Mouse (Mus musculus): ENCODE results near the gene Sbk1. TPM values are rescaled to one million over a fixed set of nuclear protein-coding genes. Genes with fewer than 3 reads are reported as not detected.
A peak's percentile ranks its signal among the peaks of the same experiment; 100 is the strongest.

Gene Sbk1
- polyA plus RNA-seq, 1 experiment from 2014 or later = 4.2 TPM

GRCm38 (mm10) chr7:126248088-126248487 lies 24.3 kb upstream of the Sbk1 start:
- 12% methylated on average over 6 of the region's 6 CpGs for WGBS (ENCODE audit: insufficient replicate concordance)
- no peaks in the 10 kb centered on the region for H3K9me3 ChIP-seq (replicated peaks)
- H3K9ac ChIP-seq = no peak overlapping the region
- peaks cover 43% of the 10 kb centered on the region for H3K27me3 ChIP-seq (replicated peaks)
- H3K36me3 ChIP-seq = no peaks in the 10 kb centered on the region
- H3K4me2 ChIP-seq = no peak overlapping the region
- no peak overlapping the region for H3K4me3 ChIP-seq
- no peak overlapping the region for H3K27ac ChIP-seq
- no peak for ATAC-seq
- 0 out of 2 replicates have a peak, but pooled peaks cover 5% of the 10 kb centered on the region for H3K4me1 ChIP-seq

DNA sequence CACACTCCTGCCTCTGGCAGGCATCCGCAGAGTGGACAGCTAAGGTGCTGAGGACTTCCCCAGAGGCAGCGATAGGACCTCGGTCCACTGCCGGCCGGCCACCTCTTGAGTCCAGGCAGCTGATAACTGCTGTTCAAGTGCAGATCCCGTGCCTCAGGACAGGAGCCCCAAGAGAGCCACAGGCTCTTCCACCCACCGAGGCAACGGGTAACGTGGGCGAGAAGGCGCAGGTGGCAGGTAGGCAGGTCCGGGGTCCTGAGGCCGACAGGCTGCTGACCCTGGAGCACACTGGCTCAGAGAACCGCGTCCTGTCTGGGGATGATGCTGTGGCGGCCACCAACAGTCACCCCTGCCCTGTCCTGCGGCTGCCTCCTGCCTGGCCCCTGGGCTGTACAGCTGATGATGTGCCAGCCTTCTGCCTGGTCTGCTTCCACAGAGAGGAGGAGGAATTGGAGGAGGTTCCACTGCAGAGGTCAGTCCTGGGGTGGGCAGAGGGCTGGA lies 23.7 kb upstream of the Sbk1 start:
- Histone ChIP-seq H3K4me3 (no peak overlapping the region), H3K4me1 (0 out of 2 replicates have a peak, but pooled peaks cover 5% of the 10 kb centered on the region), H3K27ac (no peak overlapping the region), H3K9ac (no peak overlapping the region), H3K36me3 (no peaks in the 10 kb centered on the region), H3K4me2 (no peak overlapping the region), H3K27me3 (replicated peaks) (peaks cover 43% of the 10 kb centered on the region), H3K9me3 (replicated peaks) (no peaks in the 10 kb centered on the region)
- WGBS (ENCODE audit: insufficient replicate concordance) = 49% methylated on average over 17 of the region's 17 CpGs
- ATAC-seq = no peak

GRCm38 (mm10) chr7:126249146-126249545 lies 23.3 kb upstream of the Sbk1 start:
- WGBS (ENCODE audit: insufficient replicate concordance) = 55% methylated on average over 5 of the region's 5 CpGs
- H3K4me2 ChIP-seq = no peak overlapping the region
- H3K9ac ChIP-seq = no peak overlapping the region
- no peak overlapping the region for H3K4me3 ChIP-seq
- ATAC-seq = no peak
- H3K4me1 ChIP-seq = 0 out of 2 replicates have a peak, but pooled peaks cover 5% of the 10 kb centered on the region
- H3K27me3 ChIP-seq (replicated peaks) = peaks cover 43% of the 10 kb centered on the region
- H3K36me3 ChIP-seq = no peaks in the 10 kb centered on the region
- no peaks in the 10 kb centered on the region for H3K9me3 ChIP-seq (replicated peaks)
- no peak overlapping the region for H3K27ac ChIP-seq

DNA sequence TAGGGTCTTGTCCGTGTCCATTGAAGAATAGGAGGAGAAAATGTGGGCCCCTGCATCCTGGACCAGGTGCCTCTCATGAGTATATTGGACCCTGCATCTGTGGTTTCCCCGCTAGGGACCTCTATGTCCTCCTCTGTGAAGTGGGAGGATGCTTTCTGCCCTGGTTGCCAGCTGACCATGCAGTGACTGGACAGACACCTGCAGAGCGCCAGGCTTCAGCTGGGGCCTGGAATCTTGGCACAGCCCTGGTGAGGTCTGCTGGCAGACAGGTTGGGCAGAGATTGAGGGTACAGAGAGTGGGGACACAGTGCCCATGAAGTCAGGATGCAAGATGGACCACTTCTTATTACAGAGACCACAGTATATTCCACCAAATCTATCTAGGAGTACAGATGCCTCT lies 22.4 kb upstream of the Sbk1 start:
- no peak for ATAC-seq

GRCm38 (mm10) chr7:126250481-126250880 lies 21.9 kb upstream of the Sbk1 start:
- H3K27ac ChIP-seq = no peak overlapping the region
- H3K4me3 ChIP-seq = no peak overlapping the region
- 0 out of 2 replicates have a peak, but pooled peaks cover 5% of the 10 kb centered on the region for H3K4me1 ChIP-seq
- no peaks in the 10 kb centered on the region for H3K36me3 ChIP-seq
- H3K9me3 ChIP-seq (replicated peaks) = no peaks in the 10 kb centered on the region
- 54% methylated on average over 7 of the region's 7 CpGs for WGBS (ENCODE audit: insufficient replicate concordance)
- H3K9ac ChIP-seq = no peak overlapping the region
- peaks cover 43% of the 10 kb centered on the region for H3K27me3 ChIP-seq (replicated peaks)
- no peak overlapping the region for H3K4me2 ChIP-seq
- ATAC-seq = no peak

More for the DNA sequence above, 22.4 kb upstream of the Sbk1 start:
- H3K27ac ChIP-seq = no peak overlapping the region
- no peaks in the 10 kb centered on the region for H3K36me3 ChIP-seq
- no peak overlapping the region for H3K4me2 ChIP-seq
- H3K27me3 ChIP-seq (replicated peaks) = peaks cover 43% of the 10 kb centered on the region
- H3K9ac ChIP-seq = no peak overlapping the region
- no peaks in the 10 kb centered on the region for H3K9me3 ChIP-seq (replicated peaks)
- H3K4me1 ChIP-seq = 0 out of 2 replicates have a peak, but pooled peaks cover 5% of the 10 kb centered on the region
- WGBS (ENCODE audit: insufficient replicate concordance) = 75% methylated on average over 3 of the region's 3 CpGs
- H3K4me3 ChIP-seq = no peak overlapping the region

DNA sequence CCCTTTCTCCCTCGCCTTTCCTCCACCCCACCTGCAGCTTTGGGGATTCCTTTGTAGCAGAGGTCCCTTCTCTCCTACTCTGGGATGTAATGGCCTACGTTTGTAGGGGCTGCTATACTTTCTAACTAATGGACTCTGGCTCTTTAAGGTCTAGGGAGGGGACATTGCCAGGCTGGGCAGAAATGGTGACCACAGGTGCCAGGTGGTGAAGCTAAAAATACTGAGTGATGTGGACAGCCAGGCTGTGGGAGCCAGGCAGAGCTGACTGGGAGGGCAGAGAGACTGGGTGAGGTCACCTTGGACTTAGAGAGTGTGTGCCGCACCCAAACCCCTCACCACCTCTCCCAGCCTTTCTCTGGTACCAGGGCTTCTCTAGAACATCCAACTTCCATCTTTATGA lies 20.7 kb upstream of the Sbk1 start:
- Histone ChIP-seq H3K27ac (no peak overlapping the region), H3K4me1 (0 out of 2 replicates have a peak, but pooled peaks cover 5% of the 10 kb centered on the region), H3K36me3 (no peaks in the 10 kb centered on the region), H3K27me3 (replicated peaks) (peaks cover 36% of the 10 kb centered on the region), H3K4me2 (no peak overlapping the region), H3K4me3 (no peak overlapping the region), H3K9me3 (replicated peaks) (no peaks in the 10 kb centered on the region), H3K9ac (no peak overlapping the region)
- no peak for ATAC-seq
- WGBS (ENCODE audit: insufficient replicate concordance) = 48% methylated on average over 3 of the region's 3 CpGs

GRCm38 (mm10) chr7:126252230-126252629 lies 20.2 kb upstream of the Sbk1 start:
- Histone ChIP-seq H3K4me1 (0 out of 2 replicates have a peak, but pooled peaks cover 5% of the 10 kb centered on the region), H3K27ac (no peak overlapping the region), H3K4me2 (no peak overlapping the region), H3K4me3 (no peak overlapping the region), H3K36me3 (no peaks in the 10 kb centered on the region), H3K27me3 (replicated peaks) (peaks cover 33% of the 10 kb centered on the region), H3K9ac (no peak overlapping the region), H3K9me3 (replicated peaks) (no peaks in the 10 kb centered on the region)
- 71% methylated on average over 5 of the region's 5 CpGs for WGBS (ENCODE audit: insufficient replicate concordance)
- no peak for ATAC-seq

GRCm38 (mm10) chr7:126260280-126261210 lies 11.9 kb upstream of the Sbk1 start:
- H3K9ac ChIP-seq = no peak overlapping the region
- WGBS (ENCODE audit: insufficient replicate concordance) = 7% methylated on average over 18 of the region's 18 CpGs
- no peak overlapping the region for H3K4me3 ChIP-seq
- H3K27me3 ChIP-seq (replicated peaks) = peaks cover 32% of the 10 kb centered on the region
- no peak overlapping the region for H3K27ac ChIP-seq
- no peak for ATAC-seq
- no peaks in the 10 kb centered on the region for H3K9me3 ChIP-seq (replicated peaks)
- H3K4me1 ChIP-seq = peaks cover 31% of the 10 kb centered on the region
- no peaks in the 10 kb centered on the region for H3K36me3 ChIP-seq
- no peak overlapping the region for H3K4me2 ChIP-seq

DNA sequence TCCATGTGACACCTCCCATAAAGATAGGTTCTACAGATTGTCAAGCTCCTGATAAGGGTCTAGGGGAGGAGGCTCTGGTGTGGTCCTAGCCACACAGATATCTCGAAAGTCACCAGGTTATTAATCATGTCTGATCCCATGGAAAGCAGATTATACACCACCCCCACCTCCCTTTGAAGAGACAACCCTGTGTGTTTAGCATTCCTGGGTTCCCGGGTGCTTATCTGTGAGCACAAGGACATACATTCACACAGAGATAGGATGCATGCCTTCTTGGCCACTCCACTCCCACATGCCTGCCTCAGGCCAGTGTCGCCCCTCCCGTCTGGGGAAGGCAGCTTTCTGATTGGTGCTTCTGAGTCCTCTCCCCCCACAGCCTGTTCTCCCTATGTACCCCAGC lies 10.6 kb upstream of the Sbk1 start:
- no peak overlapping the region for H3K9ac ChIP-seq
- peaks cover 31% of the 10 kb centered on the region for H3K4me1 ChIP-seq
- no peak overlapping the region for H3K27ac ChIP-seq
- peaks cover 45% of the 10 kb centered on the region for H3K27me3 ChIP-seq (replicated peaks)
- no peaks in the 10 kb centered on the region for H3K9me3 ChIP-seq (replicated peaks)
- no peaks in the 10 kb centered on the region for H3K36me3 ChIP-seq
- WGBS (ENCODE audit: insufficient replicate concordance) = 28% methylated on average over 4 of the region's 4 CpGs
- H3K4me3 ChIP-seq = no peak overlapping the region
- H3K4me2 ChIP-seq = peak overlapping the region; percentile 6; the same call in 1 of the 2 replicates
- peak; percentile 77 for ATAC-seq

- peaks cover 65% of the 10 kb centered on the region for H3K27me3 ChIP-seq (replicated peaks)
- no peak for ATAC-seq
- no peak overlapping the region for H3K9ac ChIP-seq
- H3K4me3 ChIP-seq = no peak overlapping the region
- no peaks in the 10 kb centered on the region for H3K36me3 ChIP-seq
- 34% methylated on average over 7 of the region's 7 CpGs for WGBS (ENCODE audit: insufficient replicate concordance)
- H3K9me3 ChIP-seq (replicated peaks) = no peaks in the 10 kb centered on the region
- no peak overlapping the region for H3K27ac ChIP-seq
- peaks cover 27% of the 10 kb centered on the region for H3K4me1 ChIP-seq
- no peak overlapping the region for H3K4me2 ChIP-seq
Measured at GRCm38 (mm10) chr7:126263964-126264363, 8.5 kb upstream of the Sbk1 start.

GRCm38 (mm10) chr7:126265949-126266348 lies 6.5 kb upstream of the Sbk1 start:
- Histone ChIP-seq H3K36me3 (no peaks in the 10 kb centered on the region), H3K9ac (no peak overlapping the region), H3K4me3 (no peak overlapping the region), H3K27me3 (replicated peaks) (peaks cover 81% of the 10 kb centered on the region), H3K27ac (no peak overlapping the region), H3K9me3 (replicated peaks) (no peaks in the 10 kb centered on the region), H3K4me2 (no peak overlapping the region), H3K4me1 (peaks cover 19% of the 10 kb centered on the region)
- ATAC-seq = no peak
- 49% methylated on average over 9 of the region's 9 CpGs for WGBS (ENCODE audit: insufficient replicate concordance)

- Histone ChIP-seq H3K4me3 (no peak overlapping the region), H3K27me3 (replicated peaks) (peaks cover 86% of the 10 kb centered on the region), H3K27ac (no peak overlapping the region), H3K4me1 (peaks cover 14% of the 10 kb centered on the region), H3K36me3 (no peaks in the 10 kb centered on the region), H3K4me2 (no peak overlapping the region), H3K9me3 (replicated peaks) (no peaks in the 10 kb centered on the region), H3K9ac (no peak overlapping the region)
- no peak for ATAC-seq
- 61% methylated on average over 4 of the region's 4 CpGs for WGBS (ENCODE audit: insufficient replicate concordance)
Measured at GRCm38 (mm10) chr7:126266372-126266870, 6.0 kb upstream of the Sbk1 start.

Measured in liver, embryonic 12.5 days (tissue).